Mouse (Mus musculus): ENCODE measurements around the gene Olfr632. TPM values are rescaled to one million over a fixed set of nuclear protein-coding genes. Genes with fewer than 3 reads are reported as not detected.

Gene Olfr632
- total RNA-seq (2014; rRNA removed) (not detected in 2 replicates), polyA plus RNA-seq (2012; rRNA removed) (not detected in 2 replicates)

- no peak within 1 kb of the TSS for H3K9ac ChIP-seq (ENCODE audit: low read depth, low read length)
- 59% methylated on average over 2 of the region's 2 CpGs for WGBS
- H3K27ac ChIP-seq (replicated peaks; ENCODE audit: insufficient read depth, low read depth, low read length) = no peak within 1 kb of the TSS
- H3K27me3 ChIP-seq (ENCODE audit: control insufficient read depth, insufficient read depth, low read length) = no peaks in the 10 kb centered on the region
- no peaks in the 10 kb centered on the region for H3K4me1 ChIP-seq (ENCODE audit: control insufficient read depth, insufficient read depth, low read length)
- no peak for DNase-seq (ENCODE audit: extremely low read depth, low read depth, low spot score)
- H3K4me3 ChIP-seq (ENCODE audit: insufficient read depth, low read depth, low read length) = no peak within 1 kb of the TSS
- TF ChIP-seq POLR2A (IDR thresholded peaks at IDR 0.05; ENCODE audit: extremely low read depth, insufficient read depth, low read length) (no peak), CTCF (IDR thresholded peaks at IDR 0.05; ENCODE audit: low read depth, low read length) (no peak)
- H3K79me2 ChIP-seq (ENCODE audit: control insufficient read depth, insufficient read depth, low read length) = no peaks in the 10 kb centered on the region
- H3K36me3 ChIP-seq (ENCODE audit: control insufficient read depth, insufficient read depth, low read length) = no peaks in the 10 kb centered on the region
Measured at GRCm38 (mm10) chr7:103934264-103934663, at the start of gene Olfr632. TSS of gene Olfr632 (plus strand) at chr7:103934347.

- no peaks in the 10 kb centered on the region for H3K27me3 ChIP-seq (ENCODE audit: control insufficient read depth, insufficient read depth, low read length)
- H3K4me3 ChIP-seq (ENCODE audit: insufficient read depth, low read depth, low read length) = no peak within 1 kb of the TSS
- TF ChIP-seq CTCF (IDR thresholded peaks at IDR 0.05; ENCODE audit: low read depth, low read length) (no peak), POLR2A (IDR thresholded peaks at IDR 0.05; ENCODE audit: extremely low read depth, insufficient read depth, low read length) (no peak)
- no peaks in the 10 kb centered on the region for H3K36me3 ChIP-seq (ENCODE audit: control insufficient read depth, insufficient read depth, low read length)
- no peak within 1 kb of the TSS for H3K9ac ChIP-seq (ENCODE audit: low read depth, low read length)
- H3K27ac ChIP-seq (replicated peaks; ENCODE audit: insufficient read depth, low read depth, low read length) = no peak within 1 kb of the TSS
- H3K79me2 ChIP-seq (ENCODE audit: control insufficient read depth, insufficient read depth, low read length) = no peaks in the 10 kb centered on the region
- DNase-seq (ENCODE audit: extremely low read depth, low read depth, low spot score) = no peak
- no peaks in the 10 kb centered on the region for H3K4me1 ChIP-seq (ENCODE audit: control insufficient read depth, insufficient read depth, low read length)
Measured at GRCm38 (mm10) chr7:103886152-103886551, 48.0 kb upstream of the Olfr632 start, which contains the start of gene Olfr66. TSS of gene Olfr66 (minus strand) at chr7:103886252.

- no peak within 1 kb of the TSS for H3K27ac ChIP-seq (replicated peaks; ENCODE audit: insufficient read depth, low read depth, low read length)
- TF ChIP-seq CTCF (IDR thresholded peaks at IDR 0.05; ENCODE audit: low read depth, low read length) (no peak), POLR2A (IDR thresholded peaks at IDR 0.05; ENCODE audit: extremely low read depth, insufficient read depth, low read length) (no peak)
- no peak within 1 kb of the TSS for H3K4me3 ChIP-seq (ENCODE audit: insufficient read depth, low read depth, low read length)
- no peaks in the 10 kb centered on the region for H3K4me1 ChIP-seq (ENCODE audit: control insufficient read depth, insufficient read depth, low read length)
- 35% methylated on average over 1 of the region's 1 CpGs for WGBS
- H3K79me2 ChIP-seq (ENCODE audit: control insufficient read depth, insufficient read depth, low read length) = no peaks in the 10 kb centered on the region
- no peaks in the 10 kb centered on the region for H3K27me3 ChIP-seq (ENCODE audit: control insufficient read depth, insufficient read depth, low read length)
- no peak within 1 kb of the TSS for H3K9ac ChIP-seq (ENCODE audit: low read depth, low read length)
- H3K36me3 ChIP-seq (ENCODE audit: control insufficient read depth, insufficient read depth, low read length) = no peaks in the 10 kb centered on the region
- no peak for DNase-seq (ENCODE audit: extremely low read depth, low read depth, low spot score)
Measured at GRCm38 (mm10) chr7:103894385-103894784, 39.8 kb upstream of the Olfr632 start, which contains the start of gene Olfr64. TSS of gene Olfr64 (minus strand) at chr7:103894485.

DNA sequence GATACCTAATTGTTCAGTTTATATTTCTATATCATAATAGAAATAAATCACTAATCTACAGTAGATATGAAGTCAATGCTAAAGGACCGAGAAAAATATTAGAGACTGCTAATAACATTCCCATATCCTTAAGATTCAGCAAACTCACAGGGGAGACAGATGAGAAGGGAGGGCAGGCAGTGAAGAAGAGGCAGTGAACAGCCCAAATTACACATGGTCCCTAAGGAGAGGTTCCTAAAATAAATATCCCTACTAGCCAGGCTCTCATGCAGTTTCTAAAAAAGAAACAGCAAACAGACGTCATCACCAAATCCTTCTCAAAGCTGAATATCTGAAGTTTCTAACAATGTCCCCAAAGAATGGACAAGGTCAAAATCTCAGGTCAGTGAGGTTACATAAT, 31.0 kb upstream of the Olfr632 start, which contains the start of gene Olfr65:
Olfr65 (plus strand) TSS at position 301 of the 400 bp plus-strand sequence.
- H3K79me2 ChIP-seq (ENCODE audit: control insufficient read depth, insufficient read depth, low read length) = no peaks in the 10 kb centered on the region
- no peaks in the 10 kb centered on the region for H3K4me1 ChIP-seq (ENCODE audit: control insufficient read depth, insufficient read depth, low read length)
- no peak within 1 kb of the TSS for H3K9ac ChIP-seq (ENCODE audit: low read depth, low read length)
- H3K27me3 ChIP-seq (ENCODE audit: control insufficient read depth, insufficient read depth, low read length) = no peaks in the 10 kb centered on the region
- H3K36me3 ChIP-seq (ENCODE audit: control insufficient read depth, insufficient read depth, low read length) = no peaks in the 10 kb centered on the region
- TF ChIP-seq POLR2A (IDR thresholded peaks at IDR 0.05; ENCODE audit: extremely low read depth, insufficient read depth, low read length) (no peak), CTCF (IDR thresholded peaks at IDR 0.05; ENCODE audit: low read depth, low read length) (no peak)
- WGBS = 66% methylated on average over 2 of the region's 2 CpGs
- DNase-seq (ENCODE audit: extremely low read depth, low read depth, low spot score) = no peak
- no peak within 1 kb of the TSS for H3K4me3 ChIP-seq (ENCODE audit: insufficient read depth, low read depth, low read length)
- H3K27ac ChIP-seq (replicated peaks; ENCODE audit: insufficient read depth, low read depth, low read length) = no peak within 1 kb of the TSS

- TF ChIP-seq CTCF (IDR thresholded peaks at IDR 0.05; ENCODE audit: low read depth, low read length) = no peak
- no peak for TF ChIP-seq POLR2A (IDR thresholded peaks at IDR 0.05; ENCODE audit: extremely low read depth, insufficient read depth, low read length)
- DNase-seq (ENCODE audit: extremely low read depth, low read depth, low spot score) = no peak
Measured at GRCm38 (mm10) chr7:103910047-103910446, 24.1 kb upstream of the Olfr632 start.

DNA sequence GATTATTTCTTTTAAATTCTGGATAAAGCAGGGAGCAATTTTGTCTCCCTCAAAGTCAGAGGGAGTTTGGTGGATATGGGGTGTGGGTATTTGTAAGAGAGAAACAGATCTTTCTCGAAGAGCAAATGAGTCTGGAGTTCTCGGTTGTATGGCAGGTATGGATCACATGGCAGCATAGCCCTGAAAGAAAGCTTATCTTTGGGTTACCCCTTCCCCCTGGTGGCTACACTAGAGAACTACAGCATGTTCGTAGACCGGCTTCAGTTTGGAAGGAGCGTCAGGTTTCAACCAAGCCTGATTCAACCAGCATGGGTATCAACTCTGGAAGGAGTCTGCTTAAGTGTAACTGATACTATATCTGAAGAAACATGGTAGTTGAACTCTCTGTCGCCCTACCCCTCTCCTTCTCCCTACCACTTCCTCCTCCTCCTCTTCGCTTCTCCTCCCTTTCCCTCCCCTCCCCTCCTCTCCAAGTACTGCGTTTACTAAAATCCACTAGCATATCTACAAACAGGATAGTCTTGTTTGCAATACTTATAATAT, 21.1 kb upstream of the Olfr632 start:
- H3K4me3 ChIP-seq (ENCODE audit: insufficient read depth, low read depth, low read length) = no peak overlapping the region
- H3K36me3 ChIP-seq (ENCODE audit: control insufficient read depth, insufficient read depth, low read length) = no peaks in the 10 kb centered on the region
- no peaks in the 10 kb centered on the region for H3K27me3 ChIP-seq (ENCODE audit: control insufficient read depth, insufficient read depth, low read length)
- H3K27ac ChIP-seq (replicated peaks; ENCODE audit: insufficient read depth, low read depth, low read length) = no peak overlapping the region
- DNase-seq (ENCODE audit: extremely low read depth, low read depth, low spot score) = no peak
- no peak for TF ChIP-seq POLR2A (IDR thresholded peaks at IDR 0.05; ENCODE audit: extremely low read depth, insufficient read depth, low read length)
- TF ChIP-seq CTCF (IDR thresholded peaks at IDR 0.05; ENCODE audit: low read depth, low read length) = no peak
- H3K79me2 ChIP-seq (ENCODE audit: control insufficient read depth, insufficient read depth, low read length) = no peaks in the 10 kb centered on the region
- no peaks in the 10 kb centered on the region for H3K4me1 ChIP-seq (ENCODE audit: control insufficient read depth, insufficient read depth, low read length)
- no peak overlapping the region for H3K9ac ChIP-seq (ENCODE audit: low read depth, low read length)
- WGBS = 47% methylated on average over 8 of the region's 8 CpGs

More at GRCm38 (mm10) chr7:103910047-103910446, 24.1 kb upstream of the Olfr632 start:
- H3K4me3 ChIP-seq (ENCODE audit: insufficient read depth, low read depth, low read length) = no peak overlapping the region
- 30% methylated on average over 3 of the region's 3 CpGs for WGBS
- no peaks in the 10 kb centered on the region for H3K4me1 ChIP-seq (ENCODE audit: control insufficient read depth, insufficient read depth, low read length)
- no peaks in the 10 kb centered on the region for H3K27me3 ChIP-seq (ENCODE audit: control insufficient read depth, insufficient read depth, low read length)
- no peaks in the 10 kb centered on the region for H3K36me3 ChIP-seq (ENCODE audit: control insufficient read depth, insufficient read depth, low read length)
- no peak overlapping the region for H3K9ac ChIP-seq (ENCODE audit: low read depth, low read length)
- no peak overlapping the region for H3K27ac ChIP-seq (replicated peaks; ENCODE audit: insufficient read depth, low read depth, low read length)
- H3K79me2 ChIP-seq (ENCODE audit: control insufficient read depth, insufficient read depth, low read length) = no peaks in the 10 kb centered on the region
